Mouse (Mus musculus) cortical plate, adult 2 months (tissue): ENCODE results near the gene Tcf15. TPM values are rescaled to one million over a fixed set of nuclear protein-coding genes. Genes with fewer than 3 reads are reported as not detected.

ENCODE experiments used
- H3K27ac ChIP-seq: fragments of 200-500 bp; 2 replicates; pipeline ENCODE4 v1.5.1; 2012; ENCODE audit warnings: low read length, control low read depth, inconsistent platforms; ENCODE audit not compliant: insufficient read depth
- H3K4me1 ChIP-seq: fragments of 200-500 bp; 2 replicates; pipeline ENCODE4 v1.6.1; 2011; ENCODE audit warnings: low read length; ENCODE audit not compliant: control insufficient read depth, insufficient read depth
- H3K4me3 ChIP-seq: fragments of 200-500 bp; 2 replicates; pipeline ENCODE4 v1.5.1; 2011; ENCODE audit warnings: mild to moderate bottlenecking, low read length, control low read depth; ENCODE audit not compliant: insufficient read depth
- CTCF ChIP-seq: fragments of 200-500 bp; IDR thresholded peaks from 2 replicates; pipeline ENCODE4 v1.5.1; 2011; ENCODE audit warnings: mild to moderate bottlenecking, control low read depth, low read length; ENCODE audit not compliant: insufficient read depth; ENCODE audit errors: extremely low read depth
- POLR2A ChIP-seq: fragments of 200-500 bp; IDR thresholded peaks from 2 replicates; pipeline ENCODE4 v1.6.1; 2011; ENCODE audit warnings: mild to moderate bottlenecking, low read length, control low read depth; ENCODE audit not compliant: insufficient read depth; ENCODE audit errors: extremely low read depth
- polyA plus RNA-seq: library from polyadenylated mRNA; depleted of rRNA; stranded (reverse); fragments of >200 nt; gene quantifications from 2 replicates; pipeline ENCODE4 v1.2.3, GENCODE M21; 2012

Tcf15 gene
- polyA plus RNA-seq, 1 experiment: 1.0 TPM

DNA sequence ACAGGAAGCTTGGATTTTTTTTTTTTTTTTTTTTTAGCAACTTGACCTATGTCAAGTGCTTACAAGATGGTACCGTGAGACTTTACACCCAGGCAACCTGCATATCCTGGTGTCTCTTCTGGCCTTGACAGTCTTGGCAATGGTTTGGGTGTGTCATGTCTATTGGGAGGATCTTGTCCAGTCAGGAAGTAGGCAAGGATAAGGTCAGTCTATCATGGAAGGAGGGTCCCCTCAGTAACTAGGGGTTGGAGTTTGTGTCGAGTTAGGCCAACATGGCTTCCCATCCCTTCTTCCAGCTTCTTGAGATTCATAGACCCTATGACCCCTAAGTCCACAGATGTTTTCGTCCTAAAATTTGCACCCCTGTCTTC, 37.2 kb upstream of the Tcf15 start:
- Histone ChIP-seq H3K4me1 (peaks cover 13% of the 10 kb centered on the region), H3K27ac (no peak overlapping the region), H3K4me3 (peak overlapping the region; percentile 50)
- TF ChIP-seq CTCF: no peak
- TF ChIP-seq POLR2A: no peak

DNA sequence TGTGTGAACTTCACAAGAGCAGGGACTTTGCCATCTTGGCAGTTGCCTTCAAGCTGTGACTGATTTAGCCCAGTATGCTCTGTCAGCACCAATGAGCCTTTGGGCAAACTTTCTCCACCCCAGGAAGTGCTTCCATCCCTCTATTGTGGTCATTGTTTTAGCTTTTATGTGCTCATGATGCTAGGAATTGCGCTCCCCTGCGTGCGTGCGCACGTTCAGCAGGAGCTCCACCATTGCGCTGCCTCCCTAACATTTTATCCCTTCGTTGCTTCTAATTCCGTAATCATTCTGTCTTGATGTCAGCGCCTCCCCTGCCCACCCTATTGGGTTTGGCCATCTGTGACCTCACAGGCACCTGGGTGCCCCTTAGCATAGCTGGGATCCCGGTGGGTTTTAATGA, 36.8 kb upstream of the Tcf15 start:
- TF ChIP-seq CTCF: no peak
- TF ChIP-seq POLR2A: no peak
- H3K27ac ChIP-seq: no peak overlapping the region
- peak overlapping the region; percentile 50 for H3K4me3 ChIP-seq
- H3K4me1 ChIP-seq: peaks cover 13% of the 10 kb centered on the region

DNA sequence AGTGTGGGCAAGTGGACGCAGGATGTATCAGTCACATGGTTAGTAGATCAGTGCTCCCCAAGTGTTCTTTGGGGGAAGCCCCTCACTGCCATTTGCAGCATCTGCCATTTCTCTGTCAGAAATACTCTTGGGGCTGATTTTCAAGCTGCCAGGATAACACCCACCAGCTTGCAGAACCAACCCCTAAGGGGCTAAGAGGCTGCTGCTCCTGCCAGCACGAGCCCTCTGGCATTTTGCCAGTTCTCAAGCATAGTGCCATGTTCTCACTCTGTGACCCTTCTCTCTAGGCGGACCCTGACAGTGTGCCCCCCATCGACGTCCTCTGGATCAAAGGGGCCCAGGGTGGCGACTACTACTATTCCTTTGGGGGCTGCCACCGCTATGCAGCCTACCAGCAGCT, 34.7 kb upstream of the Tcf15 start:
- H3K4me3 ChIP-seq: no peak overlapping the region
- TF ChIP-seq POLR2A (no peak), CTCF (no peak)
- H3K4me1 ChIP-seq: peaks cover 4% of the 10 kb centered on the region
- no peak overlapping the region for H3K27ac ChIP-seq

DNA sequence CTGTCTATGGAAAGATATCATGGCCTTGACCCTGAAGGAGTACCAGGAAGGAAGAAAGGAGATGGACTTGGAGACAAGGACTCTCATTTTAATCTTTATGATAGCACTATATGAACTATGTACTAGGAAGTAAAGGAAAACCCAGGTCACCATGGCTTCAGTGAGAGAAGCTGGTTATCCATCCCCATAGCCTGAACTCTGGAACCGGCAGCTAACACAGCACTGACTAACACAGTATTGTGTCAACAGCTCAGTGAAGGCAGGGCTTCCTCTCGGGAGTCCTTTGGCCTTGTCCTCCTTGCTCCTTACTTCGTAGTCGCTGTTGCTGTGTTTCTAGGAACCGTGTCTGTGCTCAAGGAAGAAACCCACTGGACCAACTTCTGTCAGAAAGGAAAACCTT, 34.0 kb upstream of the Tcf15 start:
- Histone ChIP-seq H3K4me1 (peaks cover 4% of the 10 kb centered on the region), H3K4me3 (no peak overlapping the region), H3K27ac (no peak overlapping the region)
- TF ChIP-seq CTCF (no peak), POLR2A (no peak)

DNA sequence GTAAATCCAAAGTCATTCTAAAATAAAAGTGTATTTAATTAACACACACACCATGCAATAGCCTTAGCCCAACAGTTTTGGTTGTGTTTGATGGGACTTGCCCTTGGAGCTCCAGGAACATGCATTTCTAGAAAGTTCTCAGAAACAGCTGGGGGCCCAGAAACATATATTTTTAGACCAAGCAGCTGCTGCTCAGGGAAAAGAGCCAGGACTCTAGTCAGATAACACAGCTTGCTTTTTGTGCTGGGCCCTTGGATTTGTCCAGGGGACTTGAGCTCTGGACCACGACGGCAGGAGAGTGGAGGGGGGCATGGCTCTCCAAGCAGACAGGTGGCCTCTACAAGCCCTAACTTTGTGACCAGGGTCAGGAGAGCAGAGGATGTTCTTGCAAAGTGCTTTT, 32.0 kb upstream of the Tcf15 start:
- H3K4me1 ChIP-seq: peaks cover under 1% of the 10 kb centered on the region; the same call in 1 of the 2 replicates
- TF ChIP-seq CTCF: no peak
- no peak for TF ChIP-seq POLR2A
- no peak overlapping the region for H3K27ac ChIP-seq
- H3K4me3 ChIP-seq: no peak overlapping the region

DNA sequence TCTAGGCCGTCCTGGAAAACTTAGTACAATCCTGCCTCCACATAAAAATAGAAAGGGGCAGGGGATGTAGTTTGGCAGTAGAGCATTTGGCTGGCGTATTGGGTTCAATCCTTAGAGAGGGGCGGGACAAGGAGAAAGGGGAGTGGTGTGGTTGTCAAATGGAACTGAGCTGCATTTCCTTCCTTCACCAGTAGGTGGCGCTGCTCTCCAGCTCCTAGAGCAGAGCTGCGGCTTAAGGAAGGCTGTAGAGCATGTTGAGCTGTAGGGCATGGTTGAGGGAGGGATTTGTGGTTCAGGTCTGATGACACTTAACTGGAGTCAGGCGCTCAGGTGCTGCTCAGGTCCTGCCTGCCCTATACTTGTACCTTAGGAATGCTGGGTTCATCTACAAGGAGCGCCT, 31.4 kb upstream of the Tcf15 start:
- TF ChIP-seq CTCF: peak; percentile 100
- peak; percentile 39; the same call in 1 of the 2 replicates for TF ChIP-seq POLR2A
- Histone ChIP-seq H3K4me1 (no peaks in the 10 kb centered on the region), H3K27ac (no peak overlapping the region), H3K4me3 (no peak overlapping the region)

DNA sequence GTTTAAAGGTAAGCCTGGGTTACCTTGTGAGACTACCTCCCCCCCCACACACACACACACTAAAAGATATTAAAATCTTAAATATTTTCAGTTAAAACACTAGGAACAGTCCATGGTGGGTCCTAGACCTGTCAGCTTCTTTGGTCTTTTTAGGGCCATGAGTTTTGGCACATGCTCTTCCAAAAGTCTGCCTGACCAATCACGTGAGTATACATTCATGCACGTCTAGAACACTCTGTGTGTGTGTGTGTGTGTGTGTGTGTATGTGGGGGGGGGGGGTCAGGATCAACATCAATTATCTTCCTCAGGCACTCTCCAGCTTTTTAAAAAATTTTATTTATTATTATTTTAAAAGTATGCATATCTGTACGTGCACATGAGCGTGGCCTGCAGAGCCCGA, 30.9 kb upstream of the Tcf15 start:
- H3K4me3 ChIP-seq: no peak overlapping the region
- H3K27ac ChIP-seq: no peak overlapping the region
- no peak for TF ChIP-seq POLR2A
- no peak for TF ChIP-seq CTCF

DNA sequence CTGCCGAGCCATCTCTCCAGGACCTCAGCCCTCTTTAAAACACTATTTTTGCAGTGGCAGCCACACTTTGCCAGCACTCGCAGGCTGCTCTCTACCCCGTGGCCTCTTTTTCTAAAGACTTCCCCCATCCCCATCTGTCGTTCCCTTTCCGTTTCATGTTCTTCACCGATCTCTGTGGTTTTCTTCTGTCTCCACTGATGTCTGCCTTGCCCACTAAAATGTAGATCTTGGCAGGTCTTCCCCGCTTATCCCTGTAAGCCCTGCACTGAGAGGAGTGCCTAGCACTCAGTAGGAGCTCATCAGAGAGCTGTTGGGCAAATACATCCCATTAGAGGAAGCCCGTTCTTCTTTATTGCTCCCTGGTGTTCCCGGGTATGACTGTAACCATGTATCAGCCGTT, 30.4 kb upstream of the Tcf15 start:
- Histone ChIP-seq H3K27ac (peak overlapping the region; percentile 57; the same call in 1 of the 2 replicates), H3K4me1 (no peaks in the 10 kb centered on the region), H3K4me3 (no peak overlapping the region)
- no peak for TF ChIP-seq POLR2A
- TF ChIP-seq CTCF: no peak

More for the DNA sequence above, 30.9 kb upstream of the Tcf15 start:
- H3K4me1 ChIP-seq: no peaks in the 10 kb centered on the region

DNA sequence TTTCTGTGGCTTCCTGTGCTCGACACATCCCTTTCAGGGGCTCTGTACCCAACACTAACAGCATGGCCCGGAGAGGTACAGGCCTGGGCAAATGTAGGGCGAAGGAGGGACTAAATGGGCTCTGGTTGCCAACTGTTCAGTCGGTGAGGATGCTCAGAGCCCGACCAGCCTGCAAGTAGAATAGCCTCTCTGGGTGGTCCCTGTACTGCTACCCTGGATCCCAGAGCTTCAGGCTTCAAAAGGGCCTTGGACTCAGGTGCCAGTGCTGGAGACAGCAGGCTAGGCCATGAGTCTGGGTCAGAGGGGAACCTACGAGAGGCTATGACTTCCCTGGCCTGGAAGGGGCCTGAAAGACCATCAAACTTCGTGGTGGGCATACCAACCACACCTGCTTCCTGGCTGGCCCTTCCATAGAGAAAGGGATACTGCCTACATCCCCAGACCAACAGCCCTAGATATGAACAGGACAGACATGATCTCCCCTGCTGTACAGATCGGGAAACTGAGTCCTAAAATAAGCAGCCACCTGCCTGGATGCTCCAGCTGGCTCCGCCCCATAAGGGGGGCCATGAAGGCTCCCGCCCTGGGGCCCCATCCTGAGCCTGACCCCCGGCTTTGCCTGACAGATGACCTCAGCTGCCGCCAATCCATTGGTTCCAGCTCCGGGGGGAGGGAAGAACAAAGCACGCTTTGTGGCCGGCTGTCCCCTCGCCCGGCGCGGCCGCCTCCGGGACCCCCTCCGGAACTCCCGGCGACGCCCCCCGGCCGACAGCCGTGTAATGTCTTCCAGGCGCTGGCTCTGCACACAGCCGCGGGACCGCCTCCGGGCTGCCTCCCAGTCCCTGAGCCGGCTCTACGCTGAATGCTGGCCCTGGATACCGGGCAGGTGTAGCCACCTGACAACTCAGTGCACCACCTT, 29.0 kb upstream of the Tcf15 start:
- H3K4me3 ChIP-seq: no peak overlapping the region

DNA sequence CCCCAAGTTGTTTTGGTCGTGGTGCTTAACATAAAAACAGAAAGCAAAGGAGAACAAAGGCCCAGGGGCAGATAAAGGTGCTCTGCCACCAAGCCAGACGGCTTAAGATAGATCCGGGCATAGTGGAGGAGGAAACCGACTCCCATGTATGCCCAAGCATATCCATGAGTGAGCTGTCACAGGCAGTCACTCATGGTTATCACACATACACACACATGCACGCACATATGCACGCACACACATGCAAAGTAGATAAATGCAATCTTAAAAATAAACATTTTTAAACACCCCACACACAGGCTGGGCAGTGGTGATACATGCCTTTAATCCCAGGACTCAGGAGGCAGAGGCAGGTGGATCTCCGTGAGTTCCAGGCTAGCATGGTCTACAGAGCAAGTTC, 25.7 kb upstream of the Tcf15 start:
- H3K4me3 ChIP-seq: no peak overlapping the region
- no peak overlapping the region for H3K27ac ChIP-seq
- TF ChIP-seq CTCF (no peak), POLR2A (no peak)
- no peaks in the 10 kb centered on the region for H3K4me1 ChIP-seq

More for the DNA sequence above, 29.0 kb upstream of the Tcf15 start:
- TF ChIP-seq CTCF (no peak), POLR2A (no peak)
- Histone ChIP-seq H3K27ac (no peak overlapping the region), H3K4me1 (no peaks in the 10 kb centered on the region)
